Mouse (Mus musculus) granulocyte monocyte progenitor cell, adult 5-6 weeks (primary cell): Measurements from ENCODE around the gene Mlxipl. TPM values are rescaled to one million over a fixed set of nuclear protein-coding genes. Genes with fewer than 3 reads are reported as not detected.

Source experiments
- ATAC-seq: replicated peaks from 2 replicates; pipeline ENCODE4 v1.8.0; 2016; ENCODE audit warnings: mild to moderate bottlenecking, moderate TSS enrichment, inconsistent platforms; ENCODE audit not compliant: poor library complexity, severe bottlenecking
- total RNA-seq, 2 experiments: library from RNA; stranded (forward) in 1 of 2; stranded (reverse) in 1 of 2; fragments of 200-712, 200-1000 nt in 1 of 2; fragments of >200 nt in 1 of 2; fragmentation: Nextera tagmentation in 1 of 2; gene quantifications; 2 replicates each; pipeline ENCODE4 v1.2.3; 2014 to 2017

The Mlxipl gene
- total RNA-seq, 2 experiments from 2014 or later: 1.2 TPM; not detected in 1

- ATAC-seq: peak; percentile 70
These were observed 44.2 kb downstream of the Mlxipl start for GRCm38 (mm10) chr5:135133736-135134405.

- peak; percentile 69 for ATAC-seq
These were observed 44.8 kb downstream of the Mlxipl start for GRCm38 (mm10) chr5:135134534-135134933.

GRCm38 (mm10) chr5:135139881-135140280 is 50.2 kb downstream of the Mlxipl start:
- no peak for ATAC-seq

- ATAC-seq: no peak
These were observed 54.8 kb downstream of the Mlxipl start for GRCm38 (mm10) chr5:135144469-135144868.

GRCm38 (mm10) chr5:135145532-135145931 is 55.8 kb downstream of the Mlxipl start:
- no peak for ATAC-seq

GRCm38 (mm10) chr5:135145955-135146354 is 56.3 kb downstream of the Mlxipl start:
- no peak for ATAC-seq

- no peak for ATAC-seq
These were observed 59.0 kb downstream of the Mlxipl start for GRCm38 (mm10) chr5:135148715-135149052.

- ATAC-seq: peak; percentile 89
These were observed 59.5 kb downstream of the Mlxipl start, which contains the start of gene Tbl2 for GRCm38 (mm10) chr5:135149053-135149819. Gene Tbl2, plus strand, starts transcription at chr5:135149657.

- no peak for ATAC-seq
These were observed 60.1 kb downstream of the Mlxipl start for GRCm38 (mm10) chr5:135149820-135150178.

- no peak for ATAC-seq
These were observed 66.8 kb downstream of the Mlxipl start for GRCm38 (mm10) chr5:135156496-135156895.

GRCm38 (mm10) chr5:135161221-135161620 is 71.5 kb downstream of the Mlxipl start:
- peak; percentile 72 for ATAC-seq

- ATAC-seq: no peak
These were observed 72.0 kb downstream of the Mlxipl start for GRCm38 (mm10) chr5:135161650-135162049.

GRCm38 (mm10) chr5:135162361-135162760 is 72.7 kb downstream of the Mlxipl start:
- no peak for ATAC-seq

- ATAC-seq: no peak
These were observed 73.1 kb downstream of the Mlxipl start for GRCm38 (mm10) chr5:135162821-135163220.

- ATAC-seq: no peak
These were observed 77.2 kb downstream of the Mlxipl start for GRCm38 (mm10) chr5:135166909-135167308.

GRCm38 (mm10) chr5:135167469-135167868 is 77.8 kb downstream of the Mlxipl start:
- no peak for ATAC-seq

- ATAC-seq: peak; percentile 91
These were observed 78.7 kb downstream of the Mlxipl start, which contains the start of gene Bcl7b for GRCm38 (mm10) chr5:135168063-135169062. Gene Bcl7b, plus strand, starts transcription at chr5:135168283.

- ATAC-seq: no peak
These were observed 79.8 kb downstream of the Mlxipl start for GRCm38 (mm10) chr5:135169479-135169878.

GRCm38 (mm10) chr5:135171688-135172220 is 82.1 kb downstream of the Mlxipl start:
- ATAC-seq: no peak

- no peak for ATAC-seq
These were observed 83.3 kb downstream of the Mlxipl start for GRCm38 (mm10) chr5:135172986-135173385.
